Mouse (Mus musculus): ENCODE data around the gene Ptprt.
A peak's percentile ranks its signal among the peaks of the same experiment; 100 is the strongest.

The Ptprt gene

DNA sequence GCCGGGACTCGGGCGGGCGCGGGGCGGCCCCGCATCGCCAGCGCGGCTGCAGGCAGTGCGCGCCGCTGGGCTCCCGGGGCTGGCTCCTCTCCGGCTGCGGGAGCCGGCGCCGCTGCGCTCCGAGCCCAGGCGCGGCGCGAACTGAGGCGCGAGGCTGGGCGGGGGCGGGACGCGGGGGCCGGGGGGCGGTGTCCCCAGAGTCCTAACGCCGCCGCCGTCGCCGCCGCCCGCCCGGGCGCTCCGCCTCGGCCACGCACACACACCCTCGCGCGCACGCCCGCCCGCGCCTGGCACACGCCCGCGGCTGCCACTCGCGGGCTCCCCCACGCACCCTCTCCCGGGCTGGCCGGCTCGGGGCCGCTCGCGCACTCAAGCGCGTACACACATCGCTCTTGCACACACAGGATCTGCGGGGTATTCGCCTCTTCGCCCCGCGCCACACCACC lies at the start of gene Ptprt:
TSS of gene Ptprt (minus strand) at position 207 of the 446 bp plus-strand sequence.
- peak; percentile 38 for DNase-seq (ENCODE audit: low spot score)

DNA sequence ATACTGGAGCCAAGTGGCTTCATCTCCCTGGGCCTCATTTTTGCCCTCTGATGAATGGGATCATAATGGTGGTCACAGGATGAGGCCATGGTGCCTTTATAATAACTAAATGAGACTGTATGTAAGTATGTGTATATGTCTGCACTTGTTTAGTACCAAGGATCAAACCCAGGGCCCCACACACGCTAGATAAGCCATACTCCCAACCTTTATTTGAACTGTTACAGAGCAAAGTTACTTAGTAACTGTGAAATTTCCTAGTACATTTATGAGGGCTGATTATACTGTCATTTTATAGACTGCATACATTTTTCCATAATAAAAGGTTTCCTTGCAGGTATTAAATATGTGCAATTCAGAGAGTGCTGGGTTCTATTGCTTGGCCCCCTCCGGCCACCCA lies 49.5 kb upstream of the Ptprt start:
- no peak for DNase-seq (ENCODE audit: low spot score)

DNA sequence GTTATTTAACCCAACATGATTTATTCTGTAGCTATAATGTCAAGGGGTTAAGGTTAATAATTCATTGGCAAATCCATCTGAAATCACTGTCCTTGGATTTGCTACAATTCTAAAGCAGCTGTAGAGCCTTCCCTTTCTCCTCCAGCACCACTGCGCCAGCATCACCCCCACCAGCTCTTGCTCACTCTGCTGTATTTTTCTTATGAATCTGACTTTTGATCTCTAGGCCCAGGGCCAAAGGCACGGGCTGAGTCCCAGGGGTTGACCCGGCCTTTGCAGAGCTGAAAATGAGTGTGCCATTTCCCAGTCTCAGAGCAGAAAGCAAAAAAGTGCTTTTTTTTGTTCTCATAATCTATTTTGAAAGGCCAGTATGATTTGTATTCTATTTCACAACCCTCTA lies 38.7 kb upstream of the Ptprt start:
- DNase-seq (ENCODE audit: low spot score) = no peak

DNA sequence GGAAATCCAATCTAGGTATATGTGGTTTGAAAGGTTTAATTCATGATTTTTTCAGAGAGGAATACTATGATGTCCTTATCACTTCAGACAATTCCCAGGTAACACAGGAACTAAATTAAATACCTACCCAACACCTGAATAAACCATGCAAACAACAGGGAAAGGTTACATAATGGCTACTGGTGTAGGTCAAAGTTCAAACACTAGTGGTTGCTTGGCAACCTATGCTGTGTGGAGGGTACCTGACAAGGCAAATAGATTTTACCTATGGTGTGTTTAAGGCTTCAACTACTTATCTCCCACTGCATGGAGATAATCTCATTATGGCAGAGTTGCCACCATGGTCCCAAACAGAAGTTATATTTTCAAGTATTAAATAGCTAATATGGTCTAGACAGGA lies 38.1 kb upstream of the Ptprt start:
- no peak for DNase-seq (ENCODE audit: low spot score)

DNA sequence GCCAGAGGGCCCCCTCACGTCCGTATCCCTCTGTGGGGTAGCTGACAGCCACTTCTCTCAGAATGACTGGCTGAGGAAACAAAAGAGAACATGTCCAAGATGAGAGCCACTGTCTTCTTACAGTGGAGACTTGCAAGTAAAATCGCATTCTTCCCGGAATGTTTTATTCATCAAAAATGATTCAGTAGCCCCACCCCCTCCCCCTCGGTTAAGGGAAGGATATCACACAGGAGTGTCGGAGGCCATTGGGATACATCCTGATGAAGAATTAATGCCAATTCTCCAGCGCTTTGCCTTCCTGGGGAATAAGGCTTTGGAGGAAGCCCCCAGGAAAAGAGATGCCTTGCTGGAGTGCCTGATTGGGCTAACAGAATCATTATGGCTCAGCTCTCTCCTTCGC lies 37.1 kb upstream of the Ptprt start:
- DNase-seq (ENCODE audit: low spot score) = no peak

DNA sequence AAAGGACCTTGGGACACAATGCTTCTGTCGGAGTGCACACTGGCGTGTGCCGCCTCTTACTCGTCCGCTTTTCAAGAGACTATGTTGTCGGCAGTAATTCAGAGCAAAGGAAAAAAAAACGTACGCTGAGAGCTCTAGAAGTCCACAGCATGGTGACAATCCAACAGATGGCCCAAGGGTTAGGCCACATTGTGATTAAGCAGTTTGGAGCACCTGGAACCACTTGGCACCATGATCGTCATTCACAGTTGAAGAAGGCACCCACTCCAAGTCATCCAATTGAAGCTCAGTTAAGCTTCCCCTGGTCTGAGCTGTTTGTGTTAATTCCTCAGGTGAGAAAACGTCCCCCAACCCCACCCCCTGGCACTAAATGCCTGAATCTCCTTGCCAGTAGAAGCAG lies 36.2 kb upstream of the Ptprt start:
- no peak for DNase-seq (ENCODE audit: low spot score)

DNA sequence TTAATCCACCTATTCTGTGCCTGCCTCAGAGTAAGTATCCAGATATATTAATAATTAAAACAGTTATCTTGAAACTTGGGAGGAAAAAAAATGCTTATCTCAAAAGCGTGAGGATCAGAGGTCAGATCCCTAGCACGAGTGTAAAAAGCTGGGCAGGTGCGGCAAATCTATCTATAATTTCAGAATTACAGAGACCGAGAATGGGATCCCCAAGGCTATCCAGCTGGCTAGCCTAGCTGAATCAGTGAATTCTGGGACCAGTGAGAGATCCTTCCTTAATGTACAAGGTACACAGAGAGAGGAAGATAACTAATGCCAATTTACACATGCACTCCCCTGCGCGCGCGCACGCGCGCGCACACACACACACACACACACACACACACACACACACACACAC lies 31.2 kb upstream of the Ptprt start:
- DNase-seq (ENCODE audit: low spot score) = no peak

DNA sequence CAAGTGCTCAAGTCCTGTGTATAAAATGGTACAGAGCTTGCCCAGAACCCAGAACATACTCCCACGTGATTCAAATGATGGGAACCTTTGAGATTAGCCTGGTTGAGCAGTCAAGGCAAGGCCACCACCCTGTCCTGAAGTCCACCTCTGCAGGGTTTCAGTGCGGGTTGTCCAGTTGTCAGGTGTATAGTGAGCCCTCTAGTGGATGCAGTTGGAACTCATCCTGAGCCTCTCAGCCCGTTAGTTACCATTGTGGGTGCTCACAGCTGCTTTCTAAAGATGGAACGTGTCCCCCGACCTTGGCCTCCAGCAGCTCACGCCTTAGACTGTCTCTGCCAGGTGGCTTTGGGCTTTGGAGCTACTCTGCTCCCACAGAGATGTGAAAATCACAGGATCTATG lies 21.7 kb upstream of the Ptprt start:
- peak; percentile 28 for DNase-seq (ENCODE audit: low spot score)

DNA sequence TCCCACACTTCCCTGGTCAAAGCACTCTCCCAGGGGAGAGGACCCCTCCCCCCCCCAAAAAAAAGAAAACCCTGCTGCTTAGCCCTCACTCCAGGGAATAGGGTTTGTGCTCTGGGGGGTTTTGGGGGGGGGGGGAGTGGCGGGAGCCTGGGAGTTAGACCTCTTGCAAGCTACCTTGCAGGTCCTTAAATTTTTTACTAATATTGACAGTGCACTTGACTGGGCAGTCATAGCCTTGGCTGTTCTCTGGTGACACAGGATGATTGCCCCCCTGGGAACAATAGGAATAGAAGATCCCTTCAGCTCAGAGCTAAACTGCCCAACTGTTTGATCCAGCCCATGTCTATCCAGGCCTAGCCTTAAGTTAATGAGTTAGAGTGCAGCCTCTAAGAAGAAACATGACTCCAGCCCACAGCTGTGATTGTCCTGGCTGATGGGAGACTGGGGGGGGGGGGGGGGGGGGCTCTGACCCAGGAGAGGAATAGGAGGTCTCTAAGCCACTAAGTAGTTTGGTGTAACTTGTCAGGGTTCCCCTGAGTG lies 1.6 kb upstream of the Ptprt start:
- DNase-seq (ENCODE audit: low spot score) = no peak

DNA sequence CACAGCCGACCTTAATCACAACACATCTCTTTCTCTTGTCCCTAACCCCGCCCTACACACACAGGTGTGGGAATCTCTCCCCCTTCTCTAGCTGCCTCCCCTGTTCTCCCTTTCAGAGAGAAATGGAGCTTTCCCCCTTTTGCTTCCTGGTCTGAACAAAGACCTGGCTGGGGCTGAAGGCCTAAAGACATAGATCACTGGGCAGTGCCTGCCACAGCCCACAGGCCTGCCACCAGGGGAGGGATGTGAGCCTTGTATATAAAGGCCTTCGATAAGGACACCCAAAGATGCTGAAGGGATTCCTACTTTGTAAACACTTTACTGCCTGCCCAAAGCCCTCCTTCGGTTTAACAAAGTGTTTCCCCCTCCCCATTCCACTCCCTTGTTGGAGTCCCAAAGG lies 786 bp upstream of the Ptprt start:
- DNase-seq (ENCODE audit: low spot score) = no peak

DNA sequence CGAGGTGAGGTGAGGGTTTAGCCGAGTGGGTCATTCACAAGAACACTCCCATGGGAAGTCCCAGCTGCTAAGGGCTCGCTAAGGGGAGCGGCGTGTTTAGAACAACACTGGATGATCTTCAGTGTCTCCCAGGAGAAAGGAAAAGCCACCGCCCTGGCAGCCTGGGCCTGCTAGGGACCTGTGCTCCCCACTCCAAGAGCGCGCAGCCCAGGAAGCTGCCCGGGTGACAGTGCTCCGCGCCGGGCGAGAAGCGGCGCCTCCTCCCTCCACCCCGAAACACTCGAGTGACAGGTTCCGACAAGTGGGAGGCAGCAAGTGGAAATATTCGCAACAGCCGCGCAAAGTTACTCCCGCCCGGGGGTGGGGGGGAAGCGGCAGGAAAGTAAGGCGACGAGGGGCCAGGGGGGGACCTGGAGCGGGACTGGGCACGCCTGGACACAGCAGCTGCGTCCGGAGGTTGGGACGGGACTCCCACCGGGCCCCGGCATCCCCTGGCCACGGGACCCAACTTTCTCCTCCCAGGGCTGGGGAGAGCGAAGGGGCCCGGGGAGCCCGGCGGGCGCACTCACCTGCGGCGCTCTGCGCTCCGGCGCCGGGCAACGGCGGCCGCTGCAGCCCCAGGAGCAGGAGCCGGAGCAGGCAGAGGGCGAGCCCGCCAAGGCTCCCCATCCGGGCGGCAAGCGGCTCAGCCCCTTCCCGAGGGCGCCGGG lies 561 bp downstream of the Ptprt start:
- no peak for DNase-seq (ENCODE audit: low spot score)

DNA sequence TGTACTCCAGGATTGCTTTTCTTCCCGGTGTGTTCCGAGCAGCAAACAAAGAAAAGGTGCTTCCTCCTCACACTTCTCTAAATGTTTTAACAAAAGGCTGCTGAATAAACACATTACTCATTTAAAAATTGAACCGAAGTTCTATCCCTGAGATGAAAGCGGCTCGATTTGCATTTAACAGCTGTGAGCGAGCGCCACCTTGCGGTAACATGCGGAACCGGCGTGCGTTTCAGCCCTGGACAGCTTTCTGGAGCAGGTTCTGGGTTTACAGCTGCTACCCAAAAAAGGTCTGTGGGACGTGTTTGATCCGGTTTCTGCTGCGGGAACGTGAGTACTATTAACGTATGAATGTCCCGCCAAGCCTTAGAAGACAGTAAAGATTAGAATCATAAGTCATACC lies 1.9 kb downstream of the Ptprt start:
- DNase-seq (ENCODE audit: low spot score) = peak; percentile 78

DNA sequence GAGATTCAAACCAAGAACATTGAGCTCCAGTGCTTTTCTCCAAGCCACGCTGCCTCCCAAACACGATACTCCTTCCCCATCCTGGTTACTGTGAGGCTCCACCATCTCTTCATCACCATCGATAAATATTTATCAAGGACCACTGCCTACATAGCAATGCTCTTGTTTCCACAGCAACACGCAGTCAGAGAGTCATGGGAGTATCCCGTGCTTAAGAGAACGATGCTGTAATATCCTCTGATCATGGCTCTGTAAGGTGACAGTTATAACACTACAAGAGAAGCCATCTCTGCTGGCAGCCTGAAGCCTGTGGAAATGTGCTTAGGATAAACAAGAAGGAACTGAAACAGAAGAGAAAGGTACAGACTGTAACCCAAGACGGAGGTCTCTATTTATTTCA lies 3.4 kb downstream of the Ptprt start:
- no peak for DNase-seq (ENCODE audit: low spot score)

DNA sequence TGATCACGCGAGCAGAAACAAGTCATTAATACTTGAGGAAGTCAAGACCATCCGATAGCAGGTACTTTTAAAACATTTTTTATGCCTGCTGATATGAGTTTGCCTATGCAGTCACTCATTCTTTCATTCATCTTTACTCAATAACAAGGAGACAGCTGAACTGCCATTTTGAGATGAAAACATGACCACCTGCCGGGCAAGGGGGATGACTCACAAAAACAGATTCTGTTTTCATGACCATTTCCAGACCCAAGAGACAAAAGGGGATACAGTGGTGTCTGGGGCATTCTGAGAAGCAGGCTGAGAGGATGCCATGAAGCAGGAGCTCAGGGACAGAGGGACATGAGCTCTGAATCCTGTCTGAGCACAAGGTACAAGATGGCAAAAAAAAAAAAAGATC lies 6.5 kb downstream of the Ptprt start:
- no peak for DNase-seq (ENCODE audit: low spot score)

DNA sequence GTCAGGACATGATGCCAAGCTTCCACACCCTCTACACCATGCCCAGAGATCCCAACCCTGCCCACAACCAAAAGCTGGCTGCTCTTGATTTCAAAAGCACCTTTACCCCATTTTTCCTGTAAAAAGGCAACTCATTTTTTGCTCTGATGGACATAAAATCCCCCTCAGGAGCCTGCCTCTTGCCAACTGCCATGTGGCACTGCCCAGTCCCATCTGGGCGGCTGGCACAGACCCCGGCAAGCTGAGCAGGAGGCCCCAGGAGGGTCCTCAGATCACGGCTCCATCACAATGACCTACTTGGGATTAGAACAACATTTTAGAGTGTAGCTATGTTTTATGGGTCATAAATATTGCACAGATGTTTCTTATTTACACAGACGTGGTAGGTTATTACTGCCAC lies 22.3 kb downstream of the Ptprt start:
- DNase-seq (ENCODE audit: low spot score) = no peak

DNA sequence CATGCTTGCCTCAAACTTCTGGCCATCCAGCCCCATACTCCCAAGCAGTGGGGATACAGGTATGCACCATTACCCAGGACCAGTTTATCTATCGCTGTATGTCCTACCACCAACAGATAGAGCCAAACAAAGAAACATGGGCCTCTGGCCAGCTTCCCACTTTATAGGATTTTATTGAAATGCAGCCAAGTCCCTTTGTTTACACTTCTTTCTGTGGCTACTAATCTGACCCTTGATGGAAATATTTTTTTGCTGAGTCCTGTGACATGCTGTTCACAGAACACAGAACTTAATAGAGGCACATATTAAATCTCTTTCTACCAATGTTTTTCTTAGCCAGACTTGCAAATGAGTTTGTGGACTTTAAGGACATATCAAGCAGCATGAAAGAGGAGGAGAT lies 23.4 kb downstream of the Ptprt start:
- no peak for DNase-seq (ENCODE audit: low spot score)

DNA sequence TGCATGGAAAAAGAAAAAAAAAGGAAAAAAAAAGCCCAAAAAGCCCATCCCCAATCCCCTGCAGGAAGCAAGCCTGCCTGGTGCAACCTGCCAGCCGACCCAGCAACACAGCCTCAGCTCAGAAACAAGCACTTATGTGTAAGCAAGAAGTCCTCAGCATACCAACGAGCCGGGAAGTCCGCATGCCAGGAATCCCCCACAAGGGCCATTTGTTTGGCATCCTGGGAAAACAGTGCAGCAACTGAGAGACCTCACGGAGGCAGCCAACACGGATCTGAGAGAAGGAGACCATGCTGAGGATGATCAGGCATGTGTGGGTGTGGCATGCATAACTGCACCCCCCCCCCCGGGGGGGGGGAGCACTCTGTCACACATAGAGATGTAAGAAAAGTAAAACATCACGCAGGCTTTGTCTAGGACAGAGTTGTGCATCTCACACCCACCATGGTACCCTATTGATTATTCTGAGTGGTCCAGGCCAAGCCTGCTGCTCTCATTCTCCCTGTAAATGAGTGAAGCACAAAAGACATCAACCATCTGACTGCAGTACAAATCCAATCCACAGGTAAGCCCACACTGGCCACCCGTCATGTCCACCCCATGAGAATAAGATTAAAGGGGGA lies 24.4 kb downstream of the Ptprt start:
- DNase-seq (ENCODE audit: low spot score) = peak; percentile 40

DNA sequence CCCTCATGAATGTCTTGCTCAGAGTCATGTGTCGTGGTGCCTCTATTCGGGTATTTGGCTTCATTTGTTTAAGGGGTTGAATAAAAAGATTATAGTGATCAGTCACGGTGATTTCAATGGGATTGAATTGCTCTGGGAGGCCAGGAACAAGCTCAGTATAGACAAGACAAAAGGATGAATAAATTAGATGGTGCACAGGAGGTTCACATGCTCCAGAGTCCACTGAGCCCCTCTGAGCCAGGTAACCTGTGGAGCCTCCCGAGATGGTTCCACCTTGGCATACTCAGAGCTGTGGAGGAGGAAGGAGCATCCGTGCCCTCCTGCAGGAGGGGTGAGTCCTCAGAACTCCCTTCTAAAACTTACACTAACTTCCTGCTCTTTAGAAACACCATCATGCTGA lies 26.0 kb downstream of the Ptprt start:
- DNase-seq (ENCODE audit: low spot score) = no peak

DNA sequence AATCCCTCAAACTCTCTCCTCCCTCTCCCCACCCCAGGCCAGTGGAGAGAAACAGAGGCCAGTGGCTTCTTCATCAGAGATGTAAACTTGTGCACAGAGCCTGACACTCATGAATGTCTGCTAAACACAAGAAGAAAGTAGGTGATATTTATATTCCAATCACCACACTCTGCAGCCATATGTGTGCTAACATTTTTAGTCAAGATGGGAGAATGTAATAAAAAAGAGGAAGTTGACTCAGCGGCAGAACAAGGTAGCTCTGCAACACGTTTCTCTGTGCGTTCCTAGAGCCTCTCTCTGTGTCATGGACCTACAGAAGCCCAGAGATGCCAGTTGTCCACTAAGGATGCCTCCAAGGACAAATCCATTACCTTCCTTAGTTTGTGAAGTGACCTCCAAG lies 34.9 kb downstream of the Ptprt start:
- no peak for DNase-seq (ENCODE audit: low spot score)

DNA sequence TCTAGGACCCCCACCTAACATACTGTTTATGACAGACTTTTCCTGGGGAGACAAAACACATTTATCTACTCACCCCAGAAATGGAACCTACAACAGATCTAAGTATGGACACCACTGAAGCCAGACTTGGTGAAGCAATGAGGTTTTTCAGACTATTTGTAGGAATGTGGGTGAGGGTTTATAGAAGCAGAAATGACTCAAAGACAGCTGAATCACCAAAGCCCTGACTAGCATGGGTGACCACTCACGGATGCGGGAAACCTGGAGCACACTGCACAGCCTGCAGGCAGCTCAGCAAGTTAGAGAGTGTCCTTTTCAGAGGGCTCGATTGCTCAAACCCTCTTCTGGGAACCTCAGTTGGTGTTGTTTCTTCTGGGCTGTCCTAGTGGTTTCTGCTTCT lies 36.2 kb downstream of the Ptprt start:
- no peak for DNase-seq (ENCODE audit: low spot score)

DNA sequence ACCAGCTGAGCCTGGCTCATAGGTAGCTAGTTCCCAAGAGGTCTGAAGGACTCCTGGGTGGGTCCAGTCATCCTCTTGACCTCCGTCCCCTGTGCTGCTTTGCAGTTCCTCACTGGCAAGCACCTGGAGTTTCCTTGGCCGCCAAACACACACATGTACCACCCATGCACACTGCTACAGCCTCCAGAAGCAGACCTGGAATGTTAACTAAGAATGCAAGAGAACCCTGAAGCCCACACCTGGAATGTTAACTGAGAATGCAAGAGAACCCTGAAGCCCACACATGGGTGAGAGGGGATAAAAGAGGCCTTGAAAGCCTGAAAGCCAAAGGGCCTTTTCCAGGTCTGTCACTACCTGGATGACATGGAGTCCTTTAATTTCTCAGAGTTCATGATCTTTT lies 46.7 kb downstream of the Ptprt start:
- no peak for DNase-seq (ENCODE audit: low spot score)

DNA sequence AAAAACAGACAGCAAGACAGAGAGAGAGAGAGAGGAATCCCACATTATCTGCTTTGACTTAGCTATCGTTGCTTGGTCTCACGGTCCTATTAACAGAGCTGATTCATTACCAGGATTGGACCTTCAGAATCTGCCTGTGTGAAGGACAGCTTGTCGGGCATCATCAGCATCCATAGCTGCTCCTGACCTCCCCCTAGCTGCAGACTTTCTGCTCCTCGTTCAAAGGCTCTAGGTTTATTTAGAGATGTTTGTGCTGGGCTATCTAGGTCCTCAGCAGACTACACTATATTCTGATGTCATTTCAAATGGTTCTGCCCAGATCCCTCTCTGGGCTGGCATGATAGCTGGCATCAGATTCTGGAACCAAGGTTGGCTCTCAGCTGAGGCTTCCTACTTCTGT lies 47.5 kb downstream of the Ptprt start:
- no peak for DNase-seq (ENCODE audit: low spot score)

DNA sequence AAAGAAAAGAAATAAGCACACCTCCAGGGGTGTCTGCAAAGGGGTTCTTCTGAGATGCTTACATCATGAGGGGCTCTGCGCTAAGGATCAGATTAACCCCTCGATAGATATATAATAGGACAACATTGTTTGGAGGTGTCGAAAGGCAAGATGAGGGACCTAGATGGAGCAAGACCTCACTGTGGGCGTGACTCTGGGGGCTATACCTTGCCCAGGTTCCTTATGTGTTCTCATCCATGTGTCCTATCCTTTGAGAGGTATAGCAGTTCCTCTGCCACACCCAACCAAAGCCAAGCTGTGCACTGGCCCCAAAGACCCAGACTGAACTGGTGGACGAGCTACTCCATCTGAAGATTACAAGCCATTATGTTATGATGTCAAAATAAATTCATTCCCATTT lies 58.2 kb downstream of the Ptprt start:
- DNase-seq (ENCODE audit: low spot score) = no peak

DNA sequence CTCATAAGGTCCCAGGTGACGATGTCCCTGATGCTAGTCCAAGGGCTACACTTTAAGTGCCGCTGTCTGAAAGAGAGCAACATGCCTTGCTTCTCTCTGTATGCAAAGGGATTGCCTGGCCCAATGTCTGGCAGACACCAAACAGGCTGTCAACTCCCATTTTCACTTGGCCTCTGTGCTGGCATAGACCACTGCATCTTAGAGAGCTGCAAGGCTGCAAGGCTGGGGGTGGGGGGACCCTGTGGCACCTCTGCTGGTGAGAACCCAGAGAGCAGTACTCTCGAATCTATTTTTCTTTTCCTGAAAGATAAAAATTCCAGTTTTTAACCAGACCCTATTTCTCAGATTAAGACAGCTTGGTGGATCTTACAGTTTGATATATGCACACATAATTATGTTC lies 69.6 kb downstream of the Ptprt start:
- no peak for DNase-seq (ENCODE audit: low spot score)
